Mouse (Mus musculus): ENCODE measurements around the gene Cd2. TPM values are rescaled to one million over a fixed set of nuclear protein-coding genes. Genes with fewer than 3 reads are reported as not detected.

Gene Cd2
- polyA plus RNA-seq, 1 experiment, result not detected

GRCm38 (mm10) chr3:101236261-101236660, 51.5 kb downstream of the Cd2 start:
- H3K4me3 ChIP-seq (ENCODE audit: insufficient read depth, low read length), result no peak overlapping the region
- no peak overlapping the region for H3K27ac ChIP-seq (ENCODE audit: insufficient read depth, low read length)
- no peak for TF ChIP-seq POLR2A (IDR thresholded peaks at IDR 0.05; ENCODE audit: low read depth, low read length)
- no peak for TF ChIP-seq CTCF (IDR thresholded peaks at IDR 0.05; ENCODE audit: borderline replicate concordance, insufficient read depth, low read length)
- H3K4me1 ChIP-seq (ENCODE audit: control insufficient read depth, insufficient read depth, low read length), result no peaks in the 10 kb centered on the region

GRCm38 (mm10) chr3:101235321-101235720, 52.4 kb downstream of the Cd2 start:
- TF ChIP-seq POLR2A (IDR thresholded peaks at IDR 0.05; ENCODE audit: low read depth, low read length) (no peak), CTCF (IDR thresholded peaks at IDR 0.05; ENCODE audit: borderline replicate concordance, insufficient read depth, low read length) (no peak)
- H3K4me3 ChIP-seq (ENCODE audit: insufficient read depth, low read length), result no peak overlapping the region
- H3K4me1 ChIP-seq (ENCODE audit: control insufficient read depth, insufficient read depth, low read length), result no peaks in the 10 kb centered on the region
- no peak overlapping the region for H3K27ac ChIP-seq (ENCODE audit: insufficient read depth, low read length)

- H3K4me1 ChIP-seq (ENCODE audit: control insufficient read depth, insufficient read depth, low read length), result no peaks in the 10 kb centered on the region
- TF ChIP-seq CTCF (IDR thresholded peaks at IDR 0.05; ENCODE audit: borderline replicate concordance, insufficient read depth, low read length) (no peak), POLR2A (IDR thresholded peaks at IDR 0.05; ENCODE audit: low read depth, low read length) (no peak)
- no peak overlapping the region for H3K27ac ChIP-seq (ENCODE audit: insufficient read depth, low read length)
- H3K4me3 ChIP-seq (ENCODE audit: insufficient read depth, low read length), result no peak overlapping the region
Measured at GRCm38 (mm10) chr3:101233424-101233823, 54.3 kb downstream of the Cd2 start.

DNA sequence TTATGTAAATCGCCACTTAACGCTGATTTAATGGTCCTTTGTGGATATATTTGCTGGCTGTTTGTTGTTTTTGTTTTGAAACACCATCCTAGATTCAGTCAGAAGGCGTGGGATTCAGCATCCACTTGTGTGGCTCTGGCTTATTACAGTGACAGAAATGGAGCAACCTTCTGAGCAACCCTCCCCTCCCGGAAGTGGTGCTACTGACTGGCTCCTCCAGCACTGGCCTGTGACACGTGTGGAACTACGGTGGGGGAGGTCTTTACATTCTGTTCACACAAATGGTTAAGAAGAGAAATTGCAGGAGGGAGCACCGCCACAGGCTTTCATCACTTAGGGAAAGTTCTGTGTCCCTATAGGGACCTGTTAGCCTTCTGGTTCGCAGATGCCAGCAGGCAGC, 55.2 kb downstream of the Cd2 start:
- TF ChIP-seq CTCF (IDR thresholded peaks at IDR 0.05; ENCODE audit: borderline replicate concordance, insufficient read depth, low read length), result no peak
- TF ChIP-seq POLR2A (IDR thresholded peaks at IDR 0.05; ENCODE audit: low read depth, low read length), result no peak
- Histone ChIP-seq H3K27ac (ENCODE audit: insufficient read depth, low read length) (no peak overlapping the region), H3K4me3 (ENCODE audit: insufficient read depth, low read length) (no peak overlapping the region), H3K4me1 (ENCODE audit: control insufficient read depth, insufficient read depth, low read length) (no peaks in the 10 kb centered on the region)

DNA sequence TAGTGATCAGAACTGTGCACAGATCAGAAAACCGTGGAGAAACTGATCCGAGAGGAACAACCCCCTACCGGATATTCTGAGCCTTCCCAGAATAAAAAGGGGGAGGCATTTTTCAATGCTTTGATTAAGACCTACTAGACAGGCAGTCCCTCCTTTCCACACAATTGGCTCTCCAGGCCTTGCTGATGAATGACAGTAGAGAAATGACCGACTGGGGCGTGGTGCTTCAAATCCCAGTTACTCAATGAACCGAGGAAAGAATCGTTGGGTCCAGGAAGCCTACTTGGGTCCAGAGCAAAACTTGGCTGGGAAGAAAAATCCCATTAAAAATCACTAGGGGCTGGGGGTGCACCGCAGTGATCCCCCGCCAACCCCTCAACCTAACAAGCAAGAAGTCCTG, 57.5 kb downstream of the Cd2 start:
- no peak overlapping the region for H3K4me3 ChIP-seq (ENCODE audit: insufficient read depth, low read length)
- no peaks in the 10 kb centered on the region for H3K4me1 ChIP-seq (ENCODE audit: control insufficient read depth, insufficient read depth, low read length)
- TF ChIP-seq POLR2A (IDR thresholded peaks at IDR 0.05; ENCODE audit: low read depth, low read length) (no peak), CTCF (IDR thresholded peaks at IDR 0.05; ENCODE audit: borderline replicate concordance, insufficient read depth, low read length) (no peak)
- H3K27ac ChIP-seq (ENCODE audit: insufficient read depth, low read length), result no peak overlapping the region

GRCm38 (mm10) chr3:101229551-101229930, 58.2 kb downstream of the Cd2 start:
- Histone ChIP-seq H3K4me3 (ENCODE audit: insufficient read depth, low read length) (no peak overlapping the region), H3K27ac (ENCODE audit: insufficient read depth, low read length) (no peak overlapping the region), H3K4me1 (ENCODE audit: control insufficient read depth, insufficient read depth, low read length) (no peaks in the 10 kb centered on the region)
- TF ChIP-seq POLR2A (IDR thresholded peaks at IDR 0.05; ENCODE audit: low read depth, low read length), result no peak
- TF ChIP-seq CTCF (IDR thresholded peaks at IDR 0.05; ENCODE audit: borderline replicate concordance, insufficient read depth, low read length), result no peak

- H3K4me1 ChIP-seq (ENCODE audit: control insufficient read depth, insufficient read depth, low read length), result no peaks in the 10 kb centered on the region
- H3K4me3 ChIP-seq (ENCODE audit: insufficient read depth, low read length), result no peak overlapping the region
Measured at GRCm38 (mm10) chr3:101228868-101229550, 58.7 kb downstream of the Cd2 start.

DNA sequence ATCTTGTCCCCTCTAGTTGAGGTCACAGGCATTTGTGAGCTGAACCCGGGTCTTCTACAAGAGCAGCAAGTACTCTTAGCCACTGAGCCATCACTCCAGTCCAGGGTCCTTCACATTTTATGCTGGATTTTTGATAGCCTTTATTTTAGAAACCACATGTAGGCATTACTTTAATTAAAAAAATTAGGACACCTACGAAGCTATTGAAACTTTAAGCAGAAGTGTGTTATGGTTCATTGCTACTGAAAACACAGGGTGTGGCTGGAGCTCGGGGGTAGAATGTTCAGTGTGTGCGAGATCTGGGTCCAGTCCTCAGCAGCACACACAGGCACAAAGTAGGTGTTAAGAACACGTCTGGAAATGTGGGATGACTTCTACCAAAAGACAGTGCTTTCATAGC, 59.7 kb downstream of the Cd2 start:
- Histone ChIP-seq H3K4me1 (ENCODE audit: control insufficient read depth, insufficient read depth, low read length) (no peaks in the 10 kb centered on the region), H3K4me3 (ENCODE audit: insufficient read depth, low read length) (no peak overlapping the region), H3K27ac (ENCODE audit: insufficient read depth, low read length) (no peak overlapping the region)
- no peak for TF ChIP-seq POLR2A (IDR thresholded peaks at IDR 0.05; ENCODE audit: low read depth, low read length)
- no peak for TF ChIP-seq CTCF (IDR thresholded peaks at IDR 0.05; ENCODE audit: borderline replicate concordance, insufficient read depth, low read length)

More at GRCm38 (mm10) chr3:101228868-101229550, 58.7 kb downstream of the Cd2 start:
- TF ChIP-seq POLR2A (IDR thresholded peaks at IDR 0.05; ENCODE audit: low read depth, low read length) (no peak), CTCF (IDR thresholded peaks at IDR 0.05; ENCODE audit: borderline replicate concordance, insufficient read depth, low read length) (no peak)
- no peak overlapping the region for H3K27ac ChIP-seq (ENCODE audit: insufficient read depth, low read length)

Other genes starting within 250 kb of the Cd2 start
- gene Ptgfrn, start 177.7 kb downstream of the Cd2 start, polyA plus RNA-seq (2011; ENCODE audit: insufficient read length, low read depth, missing spikeins), result 63.0 and 70.5 TPM in 2 replicates
- gene Igsf3, start 89.1 kb upstream of the Cd2 start, polyA plus RNA-seq (2011; ENCODE audit: insufficient read length, low read depth, missing spikeins), result 16.5 and 24.9 TPM in 2 replicates

Measured in embryonic fibroblast, embryonic 13.5 days (primary cell).